Mouse (Mus musculus) olfactory bulb, adult 2 months (tissue): ENCODE results near the gene Lama4. TPM values are rescaled to one million over a fixed set of nuclear protein-coding genes. Genes with fewer than 3 reads are reported as not detected.

Experiments
- H3K27ac ChIP-seq: fragments of 200-500 bp; 2 replicates; pipeline ENCODE4 v1.5.1; 2012; ENCODE audit warnings: low read depth, low read length; ENCODE audit not compliant: insufficient read depth
- H3K4me1 ChIP-seq: fragments of 200-500 bp; 2 replicates; pipeline ENCODE4 v1.6.1; 2012; ENCODE audit warnings: low read length; ENCODE audit not compliant: control insufficient read depth, insufficient read depth
- H3K4me3 ChIP-seq: fragments of 200-500 bp; 2 replicates; pipeline ENCODE4 v1.5.1; 2012; ENCODE audit warnings: mild to moderate bottlenecking, low read depth, low read length, moderate library complexity; ENCODE audit not compliant: insufficient read depth
- CTCF ChIP-seq: fragments of 200-500 bp; IDR thresholded peaks from 2 replicates; pipeline ENCODE4 v1.5.1; 2012; ENCODE audit warnings: low read depth, mild to moderate bottlenecking, low read length, moderate library complexity; ENCODE audit not compliant: insufficient read depth
- POLR2A ChIP-seq: fragments of 200-500 bp; IDR thresholded peaks from 2 replicates; pipeline ENCODE4 v1.6.1; 2012; ENCODE audit warnings: mild to moderate bottlenecking, low read depth, low read length, moderate library complexity; ENCODE audit not compliant: insufficient read depth
- WGBS: fragments of 180-500 bp; shearing (Covaris S2); methylation state at CpG from one replicate; pipeline ENCODE4 v1.1.7; 2018; 5-methylcytosine and 5-hydroxymethylcytosine counted together
- polyA plus RNA-seq: library from polyadenylated mRNA; stranded (reverse); fragments of >200 nt; gene quantifications from 2 replicates; pipeline ENCODE4 v1.2.4, GENCODE M21; 2012; ENCODE audit warnings: low replicate concordance; ENCODE audit not compliant: missing spikeins, insufficient read depth, insufficient read length

The Lama4 gene
- polyA plus RNA-seq, 1 experiment: not detected

- WGBS: 94% methylated on average over 4 of the region's 4 CpGs
- Histone ChIP-seq H3K4me3 (no peak overlapping the region), H3K27ac (no peak overlapping the region), H3K4me1 (no peaks in the 10 kb centered on the region)
- TF ChIP-seq POLR2A: no peak
- TF ChIP-seq CTCF: no peak
These were observed 100.7 kb downstream of the Lama4 start for GRCm38 (mm10) chr10:39066061-39066460.

GRCm38 (mm10) chr10:39066962-39067361 is 101.6 kb downstream of the Lama4 start:
- TF ChIP-seq POLR2A (no peak), CTCF (no peak)
- no peaks in the 10 kb centered on the region for H3K4me1 ChIP-seq
- H3K4me3 ChIP-seq: no peak overlapping the region
- no peak overlapping the region for H3K27ac ChIP-seq

- Histone ChIP-seq H3K4me1 (no peaks in the 10 kb centered on the region), H3K27ac (no peak overlapping the region), H3K4me3 (no peak overlapping the region)
- no peak for TF ChIP-seq CTCF
- no peak for TF ChIP-seq POLR2A
- 85% methylated on average over 4 of the region's 4 CpGs for WGBS
These were observed 106.7 kb downstream of the Lama4 start for GRCm38 (mm10) chr10:39072048-39072447.

GRCm38 (mm10) chr10:39096981-39097380 is 131.7 kb downstream of the Lama4 start:
- H3K4me3 ChIP-seq: no peak overlapping the region
- no peak for TF ChIP-seq CTCF
- TF ChIP-seq POLR2A: no peak
- 72% methylated on average over 9 of the region's 9 CpGs for WGBS
- no peaks in the 10 kb centered on the region for H3K4me1 ChIP-seq
- H3K27ac ChIP-seq: no peak overlapping the region

- TF ChIP-seq POLR2A (no peak), CTCF (no peak)
- H3K4me1 ChIP-seq: no peaks in the 10 kb centered on the region
- no peak overlapping the region for H3K4me3 ChIP-seq
- H3K27ac ChIP-seq: no peak overlapping the region
- 95% methylated on average over 10 of the region's 10 CpGs for WGBS
These were observed 133.4 kb downstream of the Lama4 start for GRCm38 (mm10) chr10:39098746-39099145.

- TF ChIP-seq CTCF (no peak), POLR2A (no peak)
- 96% methylated on average over 8 of the region's 8 CpGs for WGBS
These were observed 139.6 kb downstream of the Lama4 start for GRCm38 (mm10) chr10:39104803-39105449.

GRCm38 (mm10) chr10:39106413-39106812 is 141.1 kb downstream of the Lama4 start:
- TF ChIP-seq POLR2A (no peak), CTCF (no peak)
- Histone ChIP-seq H3K27ac (no peak overlapping the region), H3K4me3 (no peak overlapping the region), H3K4me1 (no peaks in the 10 kb centered on the region)
- WGBS: 57% methylated on average over 3 of the region's 3 CpGs

More at GRCm38 (mm10) chr10:39104803-39105449, 139.6 kb downstream of the Lama4 start:
- no peak overlapping the region for H3K27ac ChIP-seq
- no peak overlapping the region for H3K4me3 ChIP-seq
- no peaks in the 10 kb centered on the region for H3K4me1 ChIP-seq

GRCm38 (mm10) chr10:39106935-39107334 is 141.6 kb downstream of the Lama4 start:
- Histone ChIP-seq H3K27ac (no peak overlapping the region), H3K4me3 (no peak overlapping the region), H3K4me1 (no peaks in the 10 kb centered on the region)
- TF ChIP-seq CTCF (no peak), POLR2A (no peak)
- WGBS: 61% methylated on average over 4 of the region's 4 CpGs

- H3K4me3 ChIP-seq: no peak overlapping the region
- WGBS: 62% methylated on average over 10 of the region's 10 CpGs
- TF ChIP-seq POLR2A: no peak
- TF ChIP-seq CTCF: no peak
- no peaks in the 10 kb centered on the region for H3K4me1 ChIP-seq
- no peak overlapping the region for H3K27ac ChIP-seq
These were observed 143.6 kb downstream of the Lama4 start for GRCm38 (mm10) chr10:39108837-39109488.

GRCm38 (mm10) chr10:39109489-39109874 is 144.2 kb downstream of the Lama4 start:
- WGBS: 83% methylated on average over 4 of the region's 4 CpGs
- no peak overlapping the region for H3K27ac ChIP-seq
- H3K4me1 ChIP-seq: no peaks in the 10 kb centered on the region
- H3K4me3 ChIP-seq: no peak overlapping the region
- TF ChIP-seq POLR2A (no peak), CTCF (no peak)
